Mouse (Mus musculus): ENCODE data around the gene Gstcd.

DNA sequence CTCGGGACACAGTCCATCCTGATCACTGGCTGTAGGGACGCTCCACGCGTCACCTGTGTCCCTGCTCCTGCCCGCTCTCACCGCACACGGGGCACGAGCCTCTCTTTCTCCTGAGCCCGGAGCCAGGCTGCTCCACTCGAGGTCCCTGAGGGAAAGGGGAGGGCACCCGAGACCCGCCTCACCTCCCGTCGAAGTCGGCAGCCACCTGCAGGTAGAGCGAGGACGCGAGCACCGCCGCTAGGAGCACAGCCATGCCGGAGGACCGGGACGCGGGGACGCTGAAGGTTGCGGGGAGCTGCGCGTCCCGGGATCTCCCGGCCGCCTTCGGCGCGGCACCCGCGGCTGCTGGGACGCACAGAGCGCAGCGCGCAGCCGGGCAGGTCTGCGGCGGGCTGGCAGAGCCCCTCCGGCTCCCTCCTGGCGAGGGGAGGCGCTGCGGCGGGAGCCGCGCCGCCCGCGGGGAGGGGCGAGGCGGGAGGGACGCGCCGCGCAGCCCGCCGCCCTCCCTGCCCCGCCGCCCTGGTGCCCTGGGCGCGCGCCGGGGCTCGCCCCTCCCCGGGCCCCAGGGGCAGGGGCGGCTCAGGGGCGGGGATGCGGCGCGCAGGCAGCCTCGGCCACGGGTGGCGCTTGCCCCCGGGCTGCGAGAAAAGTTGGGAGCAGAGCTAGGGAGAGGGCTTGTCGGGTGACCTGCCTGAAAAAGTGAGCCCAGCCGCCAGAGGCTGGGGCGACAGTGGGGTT, 141.9 kb downstream of the Gstcd start, which contains the start of gene Npnt:
- TF ChIP-seq CTCF (IDR thresholded peaks at IDR 0.05; ENCODE audit: low read depth, low read length) (peak; percentile 18; the same call in 1 of the 2 replicates), POLR2A (IDR thresholded peaks at IDR 0.05; ENCODE audit: extremely low read depth, insufficient read depth, low read length) (no peak)

Measured in liver, adult 2 months (tissue).